Mouse (Mus musculus) regulatory T cell (primary cell): ENCODE data around the gene Cdc7.
"Not testable (repeated sequence)": the region's sequence is repeated elsewhere in the genome, so short reads cannot be mapped to it uniquely, and the experiment has no call there.

Source experiments
- in situ Hi-C: fragments of 300-600 bp; cut with MboI, MseI; formaldehyde crosslinking; loops from one replicate; pipeline ENCODE4 v1.15.1; 2025; ENCODE audit warnings: high pct_unique_total_duplicates

Cdc7 gene

DNA sequence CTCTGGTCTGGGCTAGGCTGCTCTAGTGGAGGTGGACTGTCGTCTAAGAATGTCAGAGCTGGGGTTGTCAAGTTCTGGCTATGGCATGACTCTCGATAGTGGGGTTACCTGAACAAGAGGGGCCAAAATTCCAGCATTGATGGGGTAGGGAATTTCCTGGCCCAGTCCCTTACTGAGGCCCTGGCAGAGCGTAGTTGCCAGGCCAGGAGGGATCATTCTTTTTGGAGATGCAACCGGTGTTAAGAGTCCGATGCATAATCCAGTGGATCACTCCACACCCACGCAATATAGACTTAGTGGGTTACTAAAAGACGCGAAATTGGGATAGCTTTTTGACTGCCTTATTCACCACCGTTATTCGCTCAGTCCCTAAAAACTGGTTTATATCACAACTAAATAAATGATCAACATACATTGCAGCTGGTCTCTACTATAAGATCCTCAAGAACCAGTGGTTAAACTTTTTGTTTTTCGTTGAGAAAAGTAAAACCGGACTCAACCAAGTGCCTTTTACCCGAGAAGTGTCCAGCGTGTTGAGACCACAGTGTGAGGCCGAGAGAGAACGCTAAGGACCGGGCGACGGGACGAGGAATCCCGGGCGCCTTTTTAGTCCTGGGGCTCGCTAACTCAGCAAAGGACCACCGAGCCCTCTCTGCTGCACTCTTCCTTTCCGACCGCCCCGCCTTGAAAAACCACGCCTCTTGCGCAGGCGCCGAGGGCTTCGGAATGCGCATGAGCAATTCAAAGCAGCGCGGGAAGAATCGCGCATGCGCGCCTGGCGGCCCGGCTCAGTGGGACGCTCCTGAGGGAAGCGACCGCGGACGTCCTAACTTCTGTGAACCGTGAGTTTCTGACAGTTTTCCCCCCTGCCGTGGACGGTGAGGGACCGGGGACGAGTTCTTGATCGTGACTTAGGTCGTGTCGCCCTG lies at the start of gene Cdc7:
Gene Cdc7, plus strand, starts transcription at position 739 of the 929 bp plus-strand sequence.
- in situ Hi-C loops: no loop called here

DNA sequence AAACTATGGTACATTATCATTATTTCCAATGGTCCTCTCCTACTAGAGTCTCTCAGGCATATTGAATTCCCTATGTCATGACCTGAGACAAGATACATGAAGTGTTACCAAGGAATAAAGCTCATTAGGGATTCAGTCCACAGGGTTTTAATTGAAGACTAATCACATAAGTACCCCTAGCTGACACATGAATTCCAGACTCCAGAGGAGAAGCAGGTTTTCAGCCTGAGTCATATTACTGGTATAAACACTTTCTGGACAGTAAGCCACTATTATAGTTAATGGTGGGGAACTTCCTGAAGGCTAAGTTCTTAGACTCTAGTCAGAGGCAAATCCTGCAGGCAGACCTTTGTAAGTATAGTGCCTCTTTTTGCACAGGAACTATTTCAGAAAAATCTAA lies 44.8 kb upstream of the Cdc7 start:
- in situ Hi-C loops: no loop called here

GRCm38 (mm10) chr5:106925488-106926368 lies 38.4 kb upstream of the Cdc7 start, which contains the start of gene Hfm1:
Gene Hfm1 (minus strand): TSS chr5:106926321.
- in situ Hi-C loops: no loop called here

GRCm38 (mm10) chr5:106926369-106926686 lies 37.8 kb upstream of the Cdc7 start:
- in situ Hi-C loops: no loop called here

- in situ Hi-C loops: no loop called here
Measured at GRCm38 (mm10) chr5:106927996-106928395, 36.1 kb upstream of the Cdc7 start.

GRCm38 (mm10) chr5:106946342-106946741 lies 17.8 kb upstream of the Cdc7 start:
- in situ Hi-C loops: no loop called here

DNA sequence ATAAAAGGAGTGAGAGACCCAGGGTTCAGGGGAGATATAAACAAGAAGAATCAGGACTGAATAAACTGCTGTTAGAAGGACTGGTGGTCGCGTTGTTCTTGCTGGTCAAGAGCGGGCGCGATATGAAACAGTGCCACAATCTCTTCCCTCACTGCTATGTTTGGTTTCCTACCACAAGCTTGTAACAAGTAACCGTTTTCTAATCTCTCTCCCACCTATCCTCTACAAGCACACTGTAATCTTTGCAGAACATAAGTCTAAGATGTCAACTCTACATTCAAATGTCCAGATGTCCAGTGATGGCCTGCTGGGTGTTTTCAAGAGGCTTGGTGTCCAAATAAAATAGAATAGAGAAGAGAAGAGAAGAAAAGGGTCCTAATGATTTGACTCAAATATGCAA lies 15.4 kb upstream of the Cdc7 start:
- in situ Hi-C loops: no loop called here

GRCm38 (mm10) chr5:106956467-106956866 lies 7.7 kb upstream of the Cdc7 start:
- in situ Hi-C loops: no loop called here

DNA sequence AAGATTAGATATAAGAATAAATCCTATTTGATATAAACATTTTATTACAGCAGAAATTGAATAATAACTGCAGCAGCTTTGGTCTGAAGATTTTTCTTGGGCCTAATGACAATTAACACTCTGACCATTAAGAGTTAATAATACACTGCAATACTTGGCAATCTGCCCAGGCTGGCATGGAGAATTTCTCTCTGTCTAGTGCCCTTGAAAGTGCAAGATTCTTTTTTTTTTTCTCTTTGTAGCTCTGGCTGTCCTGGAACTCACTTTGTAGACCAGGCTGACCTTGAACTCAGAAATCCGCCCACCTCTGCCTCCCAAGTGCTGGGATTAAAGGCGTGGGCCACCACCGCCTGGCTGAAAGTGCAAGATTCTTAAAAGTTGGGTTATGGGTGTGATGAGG lies 5.1 kb upstream of the Cdc7 start:
- in situ Hi-C loops: no loop called here

DNA sequence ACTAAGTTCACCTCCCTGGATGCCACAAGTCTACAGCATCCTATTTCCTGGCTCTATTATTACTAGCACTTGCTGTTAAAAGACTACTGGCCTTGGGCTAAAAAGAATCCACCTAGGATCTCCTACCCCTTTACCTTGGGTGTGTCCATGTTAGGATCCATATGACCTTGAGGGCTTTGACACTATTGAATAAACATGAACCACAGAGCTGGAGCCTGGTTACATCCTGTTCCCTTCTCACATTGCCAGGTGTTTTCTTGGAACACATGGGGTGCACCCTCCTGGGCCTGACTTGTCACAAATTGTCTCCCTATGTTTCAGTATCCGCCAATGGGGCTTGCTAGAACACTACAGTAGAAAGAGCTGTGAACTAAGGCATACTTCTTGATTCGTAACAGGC lies 3.7 kb upstream of the Cdc7 start:
- in situ Hi-C loops: no loop called here

DNA sequence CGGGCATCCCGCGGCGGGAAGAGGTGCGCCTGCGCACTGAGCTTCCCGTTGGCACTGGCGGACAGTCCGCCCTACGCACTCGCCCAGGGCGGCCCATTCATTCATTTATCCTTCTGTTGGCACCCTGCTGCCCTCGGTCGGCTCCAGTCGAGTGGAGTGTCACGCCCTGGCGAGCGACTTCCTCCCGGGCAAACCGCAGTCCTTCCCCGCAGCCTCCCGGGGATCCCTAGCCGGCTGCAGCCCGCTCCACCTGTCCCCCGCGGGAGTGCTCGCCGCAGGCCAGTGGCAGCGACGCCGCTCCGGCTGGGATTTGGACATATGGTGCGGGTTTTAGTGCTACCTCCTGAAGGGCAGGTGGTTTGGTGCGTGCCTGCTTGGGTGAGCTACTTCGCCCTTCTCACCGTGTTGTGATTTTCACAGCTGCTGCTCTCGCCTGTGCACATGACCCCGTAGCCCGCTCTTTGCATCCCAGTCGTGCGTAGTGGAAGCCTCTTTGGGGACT lies 442 bp downstream of the Cdc7 start:
- in situ Hi-C loops: no loop called here

GRCm38 (mm10) chr5:106966443-106966842 lies 2.3 kb downstream of the Cdc7 start:
- in situ Hi-C loops: no loop called here

- in situ Hi-C loops: no loop called here
Measured at GRCm38 (mm10) chr5:106967578-106967977, 3.5 kb downstream of the Cdc7 start.

GRCm38 (mm10) chr5:106973883-106974282 lies 9.8 kb downstream of the Cdc7 start:
- in situ Hi-C loops: loop anchor here (5.0 kb wide), 1 partner anchor 348 kb away; no protein-coding TSS in a partner anchor

DNA sequence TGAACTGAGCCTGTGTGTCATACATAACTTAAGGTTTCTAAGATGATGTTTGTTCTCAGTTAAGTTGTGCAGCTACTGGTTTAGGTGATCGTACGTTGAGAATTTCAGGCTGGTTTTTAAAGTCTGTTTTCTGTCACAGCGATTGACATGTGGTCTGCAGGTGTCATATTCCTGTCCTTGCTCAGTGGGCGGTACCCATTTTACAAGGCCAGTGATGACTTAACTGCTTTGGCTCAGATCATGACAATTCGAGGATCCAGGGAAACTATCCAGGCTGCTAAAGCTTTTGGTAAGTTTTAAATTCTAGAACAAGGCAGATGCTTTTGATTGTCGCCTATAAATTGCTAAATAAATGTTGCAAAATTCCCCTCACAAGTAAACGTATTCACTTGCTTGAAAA lies 15.0 kb downstream of the Cdc7 start:
- in situ Hi-C loops: no loop called here

DNA sequence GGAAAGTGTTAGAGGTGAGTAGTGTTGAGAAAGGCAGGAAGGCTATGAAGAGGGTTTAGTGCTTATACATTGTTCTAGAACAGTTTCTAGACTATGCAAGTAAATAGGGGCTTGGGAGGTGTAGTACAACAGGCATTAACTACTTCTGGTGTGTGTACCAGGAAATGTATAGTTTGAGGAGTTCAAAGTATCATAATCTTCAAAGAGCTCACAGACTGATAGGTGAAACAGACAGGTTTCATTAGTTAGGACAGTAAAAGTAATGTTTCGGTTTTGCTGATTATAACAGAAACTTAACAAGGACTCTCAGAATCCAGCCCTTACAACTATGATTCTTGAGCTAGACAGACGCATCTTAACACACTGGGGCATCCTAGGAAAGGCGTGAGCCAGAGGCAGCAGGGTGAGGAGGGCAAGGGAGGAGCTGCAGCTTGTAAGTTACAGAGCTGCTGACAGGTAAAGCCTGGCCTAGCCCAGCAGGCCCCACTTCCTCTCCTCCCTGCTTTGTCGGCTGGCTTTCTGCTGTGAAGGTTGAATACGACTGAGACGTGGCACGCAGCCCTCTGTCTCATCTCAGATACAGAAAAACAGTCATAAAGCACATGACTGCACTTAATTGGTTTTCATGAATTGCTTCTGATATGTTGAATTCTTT lies 18.3 kb downstream of the Cdc7 start:
- in situ Hi-C loops: no loop called here

DNA sequence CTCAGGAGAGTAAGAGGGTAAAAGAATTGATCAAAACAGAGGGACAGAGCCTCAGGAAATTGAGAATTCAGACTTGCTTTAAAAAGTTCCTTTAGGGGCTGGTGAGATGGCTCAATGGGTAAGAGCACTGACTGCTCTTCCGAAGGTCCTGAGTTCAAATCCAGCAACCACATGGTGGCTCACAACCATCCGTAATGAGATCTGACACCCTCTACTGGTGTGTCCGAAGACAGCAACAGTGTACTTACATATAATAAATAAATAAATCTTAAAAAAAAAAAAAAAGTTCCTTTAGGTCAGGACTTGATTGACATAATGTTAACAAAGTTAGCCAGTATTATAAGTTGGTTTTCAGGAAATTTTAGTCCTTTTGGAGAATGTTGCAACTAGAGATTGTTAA lies 20.8 kb downstream of the Cdc7 start:
- in situ Hi-C loops: not testable (repeated sequence)

DNA sequence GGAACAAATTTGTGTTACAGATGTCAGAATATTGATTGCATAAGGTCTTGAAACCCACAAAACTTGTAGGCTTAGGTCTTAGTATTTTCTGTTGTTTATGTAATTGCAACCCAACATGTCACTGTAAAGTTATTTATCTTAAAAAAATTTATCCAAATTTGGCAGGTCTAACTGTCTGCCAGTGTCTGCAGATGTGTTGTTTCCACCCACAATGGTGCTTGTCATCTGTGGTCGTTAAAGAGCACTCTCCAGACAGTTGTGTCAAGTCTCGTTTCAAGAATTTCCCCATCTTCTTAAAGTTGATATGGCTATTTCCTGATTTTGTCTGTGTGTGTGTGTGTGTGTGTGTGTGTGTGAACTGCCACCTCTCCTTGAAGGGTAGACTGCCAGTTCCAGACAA lies 21.5 kb downstream of the Cdc7 start:
- in situ Hi-C loops: no loop called here

DNA sequence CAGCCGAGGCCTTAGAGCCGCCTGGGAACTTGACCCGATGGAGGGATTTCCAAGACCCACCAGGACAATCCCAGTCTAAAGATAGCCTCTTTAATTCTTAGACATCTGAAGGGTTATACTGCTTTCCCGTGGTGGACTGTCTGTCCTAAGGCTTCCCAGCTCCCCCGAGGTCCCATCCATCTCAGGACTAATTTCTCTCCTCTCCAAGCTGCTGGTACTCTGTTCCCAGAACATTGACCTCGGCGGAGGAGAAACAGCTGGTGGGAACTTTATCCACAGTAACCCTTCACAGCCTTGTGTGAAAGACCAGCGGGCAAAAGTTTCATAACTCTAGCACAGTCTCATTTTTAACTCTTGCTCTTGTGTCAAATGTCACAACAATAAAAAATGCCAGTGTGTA lies 25.1 kb downstream of the Cdc7 start:
- in situ Hi-C loops: no loop called here

GRCm38 (mm10) chr5:106989786-106990185 lies 25.7 kb downstream of the Cdc7 start:
- in situ Hi-C loops: no loop called here

GRCm38 (mm10) chr5:106990639-106991299 lies 26.6 kb downstream of the Cdc7 start:
- in situ Hi-C loops: no loop called here
